Mouse (Mus musculus): ENCODE measurements around the gene Synpo2.

The Synpo2 gene

DNA sequence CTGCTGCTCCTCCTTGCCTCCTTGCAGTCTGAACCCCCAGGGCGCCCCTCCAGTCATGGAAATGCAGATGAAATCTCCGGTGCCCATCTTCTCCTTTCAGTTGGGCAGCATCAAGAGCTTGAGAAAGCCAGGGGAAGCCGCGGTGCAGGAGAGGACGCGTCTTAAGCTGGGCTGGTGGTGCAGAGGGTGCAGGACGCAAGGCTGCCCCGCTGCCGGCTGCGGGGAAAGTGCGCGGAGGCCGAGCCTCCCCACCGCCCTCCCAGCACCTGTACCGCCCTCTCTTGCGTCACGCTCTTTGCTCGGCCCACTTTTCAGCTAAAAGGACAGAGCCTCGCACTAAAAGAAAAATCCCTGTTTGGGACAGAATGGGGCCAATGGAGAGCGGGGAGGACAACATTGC is at the start of gene Synpo2:
TSS of gene Synpo2 (minus strand) at position 229 of the 400 bp plus-strand sequence.
- peak; percentile 54 for DNase-seq (ENCODE audit: extremely low spot score, low spot score)

DNA sequence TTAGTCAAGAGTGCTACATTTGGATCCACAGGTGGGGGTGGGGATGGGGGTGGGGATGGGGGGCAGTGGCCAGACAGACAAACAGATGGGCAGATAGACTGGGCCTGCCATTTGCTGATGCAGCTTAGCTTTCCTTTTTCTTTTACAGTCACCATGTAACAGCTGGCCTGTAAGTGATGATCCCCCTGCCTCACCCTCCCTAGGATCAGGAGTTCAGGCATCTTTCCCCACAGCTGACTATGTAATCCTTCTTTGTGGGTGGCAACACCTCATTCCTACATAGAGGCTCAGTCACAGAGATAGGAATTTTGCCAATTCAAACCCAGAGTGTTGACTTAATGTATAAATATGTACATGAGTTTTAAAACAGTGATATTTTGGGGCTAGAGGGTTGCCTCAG is 49.7 kb upstream of the Synpo2 start:
- DNase-seq (ENCODE audit: extremely low spot score, low spot score): no peak

DNA sequence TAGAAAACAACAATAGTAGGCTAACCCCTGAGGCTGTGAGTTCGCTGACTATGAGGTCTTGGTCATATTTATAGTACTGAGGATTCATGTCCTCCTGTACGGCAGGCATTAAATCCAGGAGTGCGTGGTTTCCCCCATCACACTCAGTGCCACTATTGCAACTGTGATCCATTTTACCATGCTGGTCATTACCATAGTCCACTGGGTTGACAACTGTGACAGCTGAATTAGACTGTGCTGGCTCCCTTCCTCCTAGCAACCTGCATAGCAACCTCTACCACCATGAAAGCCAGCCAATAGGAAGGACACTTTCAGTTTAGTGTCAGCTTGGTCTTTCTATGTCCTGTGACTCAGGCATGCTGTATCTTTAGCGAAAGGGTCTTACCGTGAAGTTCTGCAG is 48.3 kb upstream of the Synpo2 start:
- no peak for DNase-seq (ENCODE audit: extremely low spot score, low spot score)

DNA sequence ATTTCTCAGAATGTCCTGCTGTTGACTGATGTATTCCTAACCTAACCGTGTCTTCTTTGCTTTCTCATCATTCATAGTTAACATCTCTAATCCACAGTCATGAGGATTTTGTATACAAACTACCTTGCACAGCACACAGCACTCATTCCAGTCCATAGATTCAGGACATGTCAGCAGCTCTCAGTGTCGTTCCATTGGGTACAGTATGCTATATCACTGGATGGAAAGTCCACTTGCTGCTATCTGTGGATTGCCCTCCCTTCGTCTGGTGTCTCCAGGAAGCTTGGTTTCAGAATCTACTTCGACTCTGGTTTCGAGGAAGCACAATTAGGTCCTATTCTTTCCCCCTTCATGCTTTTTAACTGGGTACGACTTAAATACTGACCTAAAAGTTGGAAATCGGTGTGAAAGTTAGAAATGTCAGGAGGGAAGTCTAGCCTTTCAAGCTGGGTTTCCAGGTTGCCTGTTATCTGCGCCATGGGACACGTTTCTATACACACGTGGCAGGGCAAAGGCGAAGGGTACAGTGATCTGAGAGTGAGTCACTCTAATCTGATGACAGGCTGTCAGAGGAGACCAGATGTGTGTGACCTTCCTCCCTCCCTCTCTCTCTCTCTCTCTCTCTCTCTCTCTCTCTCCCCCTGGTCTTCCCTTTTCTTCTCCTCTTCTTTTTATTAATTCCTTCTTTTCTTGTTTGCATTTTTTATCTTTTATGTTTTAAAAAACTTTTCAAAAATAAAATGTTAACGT is 47.1 kb upstream of the Synpo2 start:
- no peak for DNase-seq (ENCODE audit: extremely low spot score, low spot score)

DNA sequence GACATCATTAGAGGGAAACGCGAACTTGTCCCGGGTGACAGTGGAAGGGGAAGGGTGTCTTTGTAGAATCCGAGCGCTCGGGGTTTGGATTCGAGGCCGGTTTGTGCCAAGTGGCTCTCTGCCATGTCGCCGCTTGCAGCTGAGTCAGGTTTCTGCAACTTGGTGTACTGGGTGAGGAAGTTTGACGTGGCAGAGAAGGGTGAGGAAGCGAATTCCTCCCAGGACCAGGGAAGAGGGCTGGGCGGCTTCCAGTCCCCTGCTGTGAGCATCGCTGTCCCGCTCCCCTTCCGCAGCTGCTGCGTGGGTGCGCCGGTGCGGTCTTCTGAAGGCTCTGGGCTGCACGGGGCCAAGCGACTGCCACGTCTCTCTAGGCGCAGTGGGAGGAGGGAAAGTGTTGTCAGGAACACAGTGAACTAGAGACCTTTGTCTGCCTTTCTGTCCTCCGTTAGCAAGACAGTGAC is 31.8 kb upstream of the Synpo2 start:
- DNase-seq (ENCODE audit: extremely low spot score, low spot score): peak; percentile 59

DNA sequence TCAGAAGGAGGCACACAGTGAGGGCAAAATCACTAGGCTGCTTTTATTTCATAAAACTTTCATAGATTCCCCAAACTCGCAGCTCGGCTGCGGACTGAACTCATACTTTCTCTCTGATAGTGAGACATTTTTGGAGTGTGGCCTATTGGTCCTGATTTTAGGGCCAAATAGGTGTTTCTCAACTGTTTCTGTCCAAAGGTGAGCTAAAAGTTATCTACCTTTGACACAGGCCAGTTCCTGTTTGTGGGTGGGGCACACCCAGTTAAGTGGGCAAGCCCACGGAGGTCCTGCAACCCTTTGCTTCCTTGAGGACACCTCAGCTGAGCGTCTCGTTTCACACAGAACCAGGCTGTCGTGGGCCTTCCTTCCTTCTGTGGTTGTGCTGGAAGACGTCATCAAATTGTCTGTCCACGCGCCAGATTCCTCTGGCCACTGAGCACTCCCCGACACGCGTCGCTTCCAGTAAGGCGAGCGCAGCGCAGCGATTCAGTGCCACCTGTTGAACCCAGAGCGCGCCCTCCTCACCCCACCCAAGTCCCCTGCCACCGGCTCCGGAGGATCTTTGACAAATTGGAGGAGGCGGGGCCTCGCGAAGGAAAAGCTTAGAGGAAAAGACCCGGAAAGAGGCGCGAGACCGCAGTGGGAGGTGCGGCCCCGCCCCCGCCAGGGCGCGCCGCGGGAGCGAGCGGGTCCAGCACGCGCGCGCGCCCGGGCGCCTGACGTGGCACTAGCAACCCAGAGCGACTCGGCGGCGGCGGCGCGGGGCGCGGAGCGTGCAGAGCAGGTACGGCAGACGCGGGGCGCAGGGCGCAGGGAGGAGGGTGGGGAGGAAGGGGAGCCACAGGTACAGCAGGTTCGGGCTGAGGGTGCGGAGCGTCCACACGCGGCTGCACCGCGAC is 31.1 kb upstream of the Synpo2 start, which contains the start of gene Sec24d:
TSS of gene Sec24d (plus strand) at position 703 of the 899 bp plus-strand sequence.
- DNase-seq (ENCODE audit: extremely low spot score, low spot score): peak; percentile 81

DNA sequence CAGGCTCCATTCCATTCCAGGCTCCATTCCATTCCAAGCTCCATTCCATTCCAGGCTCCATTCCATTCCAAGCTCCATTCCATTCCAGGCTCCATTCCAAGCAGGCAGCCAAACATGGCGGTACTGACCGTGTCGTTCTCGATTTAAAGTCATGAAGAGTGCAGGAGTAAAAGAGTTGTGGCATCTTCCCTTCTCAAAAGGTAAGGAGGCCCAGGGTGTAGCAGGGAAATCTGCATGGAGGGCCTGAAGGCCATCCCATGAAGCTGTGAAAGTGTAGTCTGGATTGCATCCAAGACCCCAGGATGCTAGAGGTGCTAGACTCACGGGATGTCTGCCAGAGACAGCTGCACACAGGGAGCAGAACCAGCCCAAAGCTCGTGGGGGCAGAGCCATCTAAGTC is 28.8 kb upstream of the Synpo2 start:
- DNase-seq (ENCODE audit: extremely low spot score, low spot score): no peak

DNA sequence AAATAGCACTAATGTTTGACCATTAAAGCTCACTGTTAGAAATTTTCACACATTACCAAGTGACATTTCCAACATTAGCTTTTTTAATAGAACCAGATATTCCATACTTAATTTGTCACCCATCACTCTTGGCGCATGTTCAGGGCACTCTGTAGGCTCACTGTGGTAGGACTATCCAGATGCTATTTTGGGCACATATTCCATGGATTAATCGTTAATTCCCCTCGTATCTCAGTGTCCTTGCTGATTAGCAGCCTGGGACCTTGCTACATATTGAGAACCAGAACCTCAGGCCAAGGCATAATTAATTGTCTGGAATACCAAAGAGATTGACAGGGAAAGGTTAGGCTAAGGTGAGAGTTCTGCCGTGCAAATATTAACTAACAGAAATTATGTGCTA is 22.8 kb upstream of the Synpo2 start:
- no peak for DNase-seq (ENCODE audit: extremely low spot score, low spot score)

DNA sequence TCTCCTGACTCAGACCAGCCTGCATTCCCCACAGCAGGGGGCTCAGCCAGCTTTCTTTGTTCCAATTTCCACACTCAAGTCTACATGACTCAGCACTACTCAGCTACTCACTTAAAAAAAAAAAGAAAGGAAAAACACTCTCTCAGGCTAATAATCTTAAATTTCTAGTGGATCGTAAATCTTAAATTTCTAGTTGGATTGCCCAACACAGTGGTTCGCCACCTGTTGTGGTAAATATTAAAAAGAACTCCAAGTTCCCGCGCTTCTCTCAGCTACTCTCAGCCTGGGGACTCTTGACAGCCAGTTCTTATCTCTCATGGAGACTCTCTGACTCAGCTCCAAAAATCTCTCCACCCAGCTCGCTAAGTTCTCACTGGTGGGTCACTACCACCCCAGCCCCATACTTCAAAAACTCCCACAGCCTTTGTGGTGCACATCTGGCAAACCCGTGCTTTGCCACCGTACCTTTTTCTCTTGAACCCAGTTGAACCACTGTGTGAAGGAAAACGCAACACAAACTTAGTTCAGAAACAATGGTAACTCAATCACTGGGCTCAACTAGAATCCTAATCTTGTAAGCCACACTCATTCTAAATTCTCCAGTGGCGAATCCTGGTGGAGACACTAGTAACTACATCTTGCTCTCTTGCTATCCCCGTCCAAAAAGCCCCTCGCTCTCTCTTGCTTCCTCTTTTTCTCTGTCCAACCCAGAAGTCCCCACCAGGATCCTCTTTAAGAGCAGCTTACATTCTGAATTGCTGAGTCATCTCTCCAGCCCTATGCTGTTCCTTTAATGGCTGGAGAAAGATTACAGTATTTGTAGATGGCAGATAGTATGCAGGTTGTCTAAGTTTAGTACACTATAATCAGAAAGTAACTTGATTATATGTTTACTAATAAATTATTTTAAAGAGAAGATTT is 20.5 kb upstream of the Synpo2 start:
- no peak for DNase-seq (ENCODE audit: extremely low spot score, low spot score)

DNA sequence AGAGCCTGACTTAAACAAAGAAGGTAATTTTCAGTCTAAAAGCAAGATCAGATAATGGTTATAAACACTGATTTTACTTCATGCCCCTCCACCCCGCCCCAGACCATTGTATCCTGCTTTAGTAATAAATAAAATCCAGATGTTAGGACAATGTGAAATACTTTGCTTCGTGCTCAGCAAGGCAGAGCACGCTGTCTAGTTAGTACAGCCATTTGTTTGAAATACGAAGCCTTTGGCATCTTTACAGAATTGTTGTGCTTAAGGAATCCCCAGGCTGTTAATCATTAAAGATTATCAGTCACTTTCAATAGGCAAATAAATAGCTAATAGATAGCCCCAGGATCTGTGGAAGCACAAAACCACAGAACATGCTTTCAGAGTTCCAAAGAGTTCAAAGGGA is 9.7 kb upstream of the Synpo2 start:
- no peak for DNase-seq (ENCODE audit: extremely low spot score, low spot score)

DNA sequence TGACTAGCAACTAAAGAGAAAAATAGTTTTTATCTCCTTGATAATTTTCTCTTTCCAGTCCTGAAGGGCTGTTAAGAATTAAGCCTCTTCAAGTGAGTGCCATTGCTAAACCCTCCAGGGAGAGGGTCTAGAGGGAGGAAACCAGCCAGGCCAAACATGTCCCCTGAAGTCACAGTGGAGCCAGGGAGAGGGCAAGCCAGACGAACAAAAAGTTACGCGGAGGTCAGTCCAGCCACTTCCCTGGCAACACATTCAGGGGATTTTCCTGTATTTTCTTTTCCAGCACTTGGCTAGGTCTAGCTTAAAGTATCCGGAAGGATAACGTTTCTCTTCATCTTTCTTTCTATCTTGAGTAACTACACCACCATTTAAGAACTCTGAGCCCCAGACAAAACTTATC is 8.4 kb upstream of the Synpo2 start:
- DNase-seq (ENCODE audit: extremely low spot score, low spot score): no peak

DNA sequence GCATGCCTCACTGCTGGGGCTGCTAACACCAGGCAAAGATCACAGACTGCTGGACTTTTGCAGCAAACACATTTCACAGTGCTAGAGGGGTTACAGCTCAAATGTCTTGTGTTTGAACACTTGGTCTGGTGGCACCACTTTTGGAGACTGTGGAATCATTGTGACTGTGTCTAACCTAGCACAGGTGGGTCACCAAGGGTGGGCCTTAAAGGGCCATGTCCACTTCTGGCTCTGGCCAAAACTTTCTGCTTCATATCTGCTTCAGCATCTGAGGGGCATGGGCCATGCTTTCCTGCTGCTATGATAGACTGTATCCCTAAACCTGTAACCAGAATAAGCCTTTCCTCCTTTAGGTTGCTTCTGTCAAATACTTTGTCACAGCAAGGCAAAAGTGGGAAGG is 1.5 kb upstream of the Synpo2 start:
- DNase-seq (ENCODE audit: extremely low spot score, low spot score): no peak

DNA sequence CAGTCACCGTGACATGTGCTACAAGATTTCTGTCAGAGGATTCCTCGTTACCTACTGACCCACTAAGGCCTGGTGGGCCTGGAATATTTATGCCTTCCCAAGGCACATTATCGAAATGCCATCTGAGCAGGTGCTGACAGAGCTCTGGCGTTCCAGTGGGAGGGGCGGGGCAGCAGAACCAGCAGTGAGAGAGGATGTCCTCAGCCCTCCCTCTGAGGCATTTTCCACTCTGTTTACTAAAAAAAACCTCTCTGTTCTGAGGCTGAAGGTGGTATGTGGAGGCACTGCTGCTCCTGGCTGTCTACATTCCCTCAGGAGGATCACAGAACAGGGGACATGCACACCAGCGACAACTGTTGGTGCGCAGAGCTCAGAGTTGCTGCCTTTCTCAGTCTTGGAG is 1.1 kb upstream of the Synpo2 start:
- DNase-seq (ENCODE audit: extremely low spot score, low spot score): peak; percentile 23

DNA sequence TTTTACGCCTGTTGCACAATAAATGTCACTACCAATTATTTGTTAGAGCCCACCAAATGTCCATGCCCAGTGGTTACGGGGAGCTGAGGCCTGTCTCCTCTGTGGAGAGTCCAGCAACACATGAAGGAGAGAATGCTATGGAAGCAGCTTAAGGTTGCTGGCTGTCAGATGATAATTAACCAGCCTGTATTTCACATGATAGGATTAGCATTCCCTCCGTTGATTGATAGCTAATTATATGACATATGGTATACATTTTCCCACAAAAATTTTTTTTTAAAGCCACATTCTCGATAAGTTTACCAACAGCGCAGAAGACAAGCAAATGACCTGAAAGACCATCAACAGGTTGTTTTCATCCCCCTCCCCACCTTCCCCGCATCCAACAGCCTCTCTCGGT is 454 bp downstream of the Synpo2 start:
- DNase-seq (ENCODE audit: extremely low spot score, low spot score): no peak

DNA sequence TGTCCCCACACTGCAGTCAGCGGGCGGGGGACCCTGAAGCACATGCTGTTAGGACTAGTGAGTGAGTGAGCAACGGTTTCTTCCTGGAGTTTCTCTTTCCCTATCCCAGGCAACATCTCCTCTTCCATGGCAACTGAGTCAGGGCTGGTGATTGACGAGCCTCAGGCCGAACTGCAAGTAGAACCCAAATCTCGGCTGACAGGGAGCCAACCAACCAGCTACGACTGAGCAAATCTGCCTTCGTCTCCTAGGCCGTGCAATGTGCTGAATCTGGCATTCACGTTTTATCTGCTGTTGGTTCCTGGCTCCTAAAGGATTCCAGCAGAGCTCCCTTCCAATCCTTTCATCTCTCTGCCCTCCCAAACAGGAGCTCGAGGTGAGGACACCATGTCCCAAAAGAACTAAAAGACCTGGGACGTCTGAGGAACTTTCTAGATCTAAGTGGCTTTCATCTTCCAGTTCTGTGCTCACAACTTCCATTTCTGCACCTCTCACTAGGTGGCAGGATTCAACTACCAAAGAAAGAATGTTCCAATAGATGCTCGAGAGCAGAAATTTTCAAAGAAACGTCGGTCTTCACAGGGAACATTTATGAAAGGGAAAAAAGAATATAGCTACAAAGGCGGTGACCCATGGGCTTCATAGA is 1.6 kb downstream of the Synpo2 start:
- no peak for DNase-seq (ENCODE audit: extremely low spot score, low spot score)

DNA sequence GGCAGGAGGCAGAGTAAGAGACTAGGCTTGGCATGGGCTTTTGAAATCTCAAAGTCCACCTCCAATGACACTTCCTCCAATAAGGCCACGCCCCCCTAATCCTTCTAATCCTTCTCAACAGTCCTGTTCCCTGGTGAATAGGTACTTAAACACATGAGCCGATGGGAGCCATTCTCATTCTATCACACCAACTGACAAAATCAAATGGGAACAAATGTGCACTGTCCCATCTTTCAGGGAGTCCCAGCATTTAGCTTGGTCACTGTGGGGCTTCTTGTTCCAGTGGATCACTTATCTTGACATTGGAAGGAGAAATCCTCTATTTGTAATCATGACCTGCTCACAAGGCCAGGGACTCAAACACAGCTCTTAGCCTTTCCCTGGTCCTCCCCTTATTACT is 4.3 kb downstream of the Synpo2 start:
- DNase-seq (ENCODE audit: extremely low spot score, low spot score): no peak

DNA sequence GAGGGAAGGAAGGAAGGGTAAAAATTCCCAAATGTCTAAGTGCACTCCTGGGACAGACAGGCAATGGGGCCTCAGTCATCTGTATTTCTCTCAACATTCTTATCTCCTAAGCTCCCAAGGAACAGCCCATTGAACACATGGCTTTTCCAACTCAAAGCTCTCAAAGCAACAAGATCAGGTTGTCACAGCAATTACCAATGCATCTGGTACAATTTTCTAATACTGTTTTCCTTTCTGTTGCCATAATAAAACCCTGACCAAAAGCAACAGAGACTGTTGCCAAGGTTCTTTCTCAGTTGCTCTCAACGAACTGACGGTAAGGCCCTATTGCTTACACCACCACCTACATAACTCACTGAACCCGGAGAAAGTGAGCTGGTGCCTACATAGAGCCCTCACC is 8.7 kb downstream of the Synpo2 start:
- DNase-seq (ENCODE audit: extremely low spot score, low spot score): no peak

DNA sequence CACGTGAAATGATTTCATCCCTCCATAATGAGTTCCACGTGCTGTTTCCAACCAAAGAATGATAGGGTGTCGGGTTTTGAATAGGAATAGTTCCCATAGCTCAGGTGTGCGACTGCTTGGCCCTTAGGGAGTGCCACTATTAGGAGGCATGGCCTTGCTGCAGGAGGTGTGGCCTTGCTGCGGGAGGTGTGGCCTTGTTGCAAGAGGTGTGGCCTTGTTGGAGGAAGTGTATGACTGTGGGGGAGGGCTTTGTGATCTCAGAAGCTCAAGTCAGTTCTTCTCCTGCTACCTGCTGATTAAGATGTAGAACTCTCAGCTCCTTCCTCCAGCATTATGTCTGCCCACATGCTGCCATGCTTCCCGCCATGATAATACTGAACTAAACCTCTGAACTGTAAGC is 17.3 kb downstream of the Synpo2 start:
- no peak for DNase-seq (ENCODE audit: extremely low spot score, low spot score)

DNA sequence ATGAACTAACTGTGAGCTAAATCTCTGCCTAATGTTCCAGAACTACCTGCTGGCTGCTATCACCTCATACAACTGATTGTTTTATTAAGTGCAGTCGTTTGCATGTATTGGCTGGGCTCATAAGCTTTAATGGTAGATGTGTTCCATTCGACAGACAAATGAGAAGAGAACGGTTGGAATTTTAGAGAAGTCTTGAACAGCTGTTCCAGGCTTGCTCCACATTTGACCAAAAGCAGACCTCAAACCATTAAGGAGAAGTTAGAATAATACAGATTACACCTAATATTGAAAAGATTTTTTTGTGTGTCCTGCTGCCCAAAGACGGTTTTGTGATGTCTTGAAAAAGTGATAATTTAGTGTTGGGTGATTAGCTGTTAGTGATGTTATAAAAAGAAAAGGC is 27.1 kb downstream of the Synpo2 start:
- no peak for DNase-seq (ENCODE audit: extremely low spot score, low spot score)

DNA sequence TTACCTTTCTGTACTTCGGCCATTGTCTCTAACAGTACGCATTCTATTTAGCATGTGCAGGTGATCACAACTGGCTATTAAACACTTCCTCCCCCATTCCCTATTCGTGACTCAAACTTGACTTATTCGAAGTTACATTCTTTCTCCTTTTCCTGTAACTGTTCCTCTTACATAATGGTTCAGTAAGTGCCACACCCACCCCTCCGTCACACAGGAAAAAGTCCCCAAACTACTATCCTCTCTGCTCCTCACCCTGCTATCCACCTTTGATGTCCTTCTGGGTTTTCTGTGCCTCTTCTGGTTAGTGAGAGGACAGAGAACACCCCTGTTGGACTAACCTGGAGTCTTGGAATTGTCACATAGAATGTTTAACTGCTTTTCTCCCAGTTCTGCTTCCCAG is 28.6 kb downstream of the Synpo2 start:
- DNase-seq (ENCODE audit: extremely low spot score, low spot score): no peak

DNA sequence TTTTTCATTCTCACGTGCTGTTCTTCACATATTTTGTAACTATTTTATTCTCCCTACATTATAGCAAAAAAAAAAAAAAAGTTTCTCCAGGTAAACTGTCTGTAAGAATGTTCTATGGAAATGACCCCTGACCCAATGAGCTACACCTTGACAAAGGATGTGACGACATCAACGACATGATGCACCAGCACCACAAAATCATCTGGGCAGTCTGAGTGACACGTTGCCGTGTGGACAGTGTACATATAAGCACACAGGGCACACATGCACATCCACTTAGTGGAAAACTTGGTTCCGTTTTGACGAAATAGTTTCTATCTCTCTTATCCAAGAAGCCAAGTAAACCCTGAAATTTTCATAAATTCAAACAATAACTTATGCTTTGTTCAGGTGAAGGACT is 30.5 kb downstream of the Synpo2 start:
- no peak for DNase-seq (ENCODE audit: extremely low spot score, low spot score)
